Mouse (Mus musculus) right cerebral cortex, postnatal 25 days (tissue): ENCODE measurements around the gene Mvb12b.

Source experiments
- DNase-seq: peaks from one replicate; pipeline ENCODE4 v3.0.0; 2022

Mvb12b gene

GRCm38 (mm10) chr2:33884623-33885263 lies 3.0 kb downstream of the Mvb12b start:
- DNase-seq, result no peak

- no peak for DNase-seq
Measured at GRCm38 (mm10) chr2:33879223-33879622, 8.5 kb downstream of the Mvb12b start.

GRCm38 (mm10) chr2:33878437-33878836 lies 9.3 kb downstream of the Mvb12b start:
- DNase-seq, result no peak

GRCm38 (mm10) chr2:33877663-33878360 lies 9.9 kb downstream of the Mvb12b start:
- no peak for DNase-seq

DNA sequence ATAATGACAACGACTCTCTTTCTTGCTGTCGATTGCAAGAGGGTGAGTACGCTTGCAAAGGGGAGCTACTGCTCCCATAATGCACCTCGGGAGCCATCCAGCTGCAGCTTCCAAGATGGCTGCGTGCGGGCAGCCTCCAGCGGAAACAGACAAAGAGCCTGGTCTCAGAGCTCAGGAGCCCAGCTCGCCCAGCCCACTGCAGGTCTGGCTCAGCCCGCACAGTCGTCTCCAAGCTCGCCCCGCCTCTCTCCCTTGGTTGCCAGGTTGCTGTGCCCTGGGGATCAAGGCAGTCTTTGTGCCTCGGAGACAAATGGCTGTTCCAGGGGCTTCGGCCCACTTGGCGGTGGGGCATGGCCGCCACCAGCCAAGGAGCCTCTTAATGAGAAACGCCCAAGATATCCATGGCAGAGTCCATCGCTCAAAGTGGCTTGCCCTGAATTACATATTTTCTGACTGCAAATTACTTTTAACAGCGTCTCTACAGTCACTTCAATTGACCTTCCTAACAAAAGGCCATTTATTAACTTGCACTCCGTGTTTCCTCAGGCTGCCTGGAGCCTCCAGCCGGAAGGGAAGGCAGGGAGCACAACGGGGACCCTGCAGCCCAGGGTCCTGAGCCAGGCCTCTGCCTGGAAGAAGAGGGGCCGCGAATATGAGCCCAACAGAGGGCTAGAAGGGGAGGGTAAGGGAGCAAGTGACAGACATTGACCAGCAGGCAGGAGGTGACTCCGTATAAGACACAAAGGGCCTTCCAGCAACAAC lies 11.0 kb downstream of the Mvb12b start:
- DNase-seq, result peak; percentile 68

DNA sequence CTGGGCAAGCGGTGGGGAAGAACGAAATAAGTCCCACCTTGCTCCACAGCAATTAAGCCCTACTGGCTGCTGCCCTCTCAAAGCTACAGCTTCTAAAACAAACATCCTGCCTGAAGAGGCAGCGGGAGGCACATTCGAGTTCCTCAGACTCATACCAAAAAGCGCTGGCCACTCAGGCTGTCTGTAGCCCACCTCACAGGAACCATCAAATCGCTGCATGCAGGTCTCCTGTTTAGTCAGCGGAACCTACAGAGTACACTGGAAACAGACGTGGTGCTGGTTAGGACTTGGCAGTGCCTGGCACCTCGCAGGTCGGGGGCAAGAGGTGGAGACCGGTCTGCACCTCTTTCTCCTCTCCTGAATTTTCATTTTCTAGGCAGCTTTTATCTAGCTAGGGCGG lies 12.2 kb downstream of the Mvb12b start:
- no peak for DNase-seq

DNA sequence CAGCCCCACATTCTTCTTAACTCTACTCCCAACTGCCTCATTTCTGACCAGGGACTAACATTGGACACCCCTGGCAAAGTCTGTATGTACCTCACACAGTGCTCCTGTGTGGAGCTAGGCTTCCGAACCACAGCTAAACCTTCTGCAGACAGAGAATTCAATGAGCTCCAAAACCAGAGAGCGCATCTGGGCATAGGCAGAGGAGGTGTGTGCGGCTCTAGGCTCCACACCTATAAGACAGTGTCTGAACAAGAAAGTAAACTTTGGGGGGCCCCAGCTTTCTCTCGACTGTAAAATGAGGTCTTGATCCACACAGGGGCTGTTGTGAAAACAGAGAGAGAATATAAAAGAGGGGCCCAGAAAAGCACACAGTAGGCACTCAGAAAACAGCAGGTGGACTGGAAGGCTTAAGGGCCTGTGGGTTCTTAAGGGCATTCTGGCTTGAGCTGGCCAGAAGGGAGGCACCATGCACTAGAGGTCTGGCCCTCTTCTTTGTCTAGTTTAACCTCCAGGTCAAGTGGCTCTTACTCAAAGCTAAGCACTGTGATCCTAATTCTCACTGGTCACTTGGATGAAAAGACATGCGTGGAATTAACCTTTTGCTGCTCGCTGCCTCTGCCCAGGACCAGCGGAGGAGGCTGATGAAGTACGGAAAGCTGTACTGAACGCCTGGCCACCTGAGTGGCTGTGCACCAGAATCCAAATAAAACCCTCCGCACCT lies 12.7 kb downstream of the Mvb12b start:
- no peak for DNase-seq

GRCm38 (mm10) chr2:33874367-33874766 lies 13.4 kb downstream of the Mvb12b start:
- no peak for DNase-seq

GRCm38 (mm10) chr2:33873501-33873900 lies 14.2 kb downstream of the Mvb12b start:
- DNase-seq, result no peak

- no peak for DNase-seq
Measured at GRCm38 (mm10) chr2:33872841-33873271, 14.9 kb downstream of the Mvb12b start.

DNA sequence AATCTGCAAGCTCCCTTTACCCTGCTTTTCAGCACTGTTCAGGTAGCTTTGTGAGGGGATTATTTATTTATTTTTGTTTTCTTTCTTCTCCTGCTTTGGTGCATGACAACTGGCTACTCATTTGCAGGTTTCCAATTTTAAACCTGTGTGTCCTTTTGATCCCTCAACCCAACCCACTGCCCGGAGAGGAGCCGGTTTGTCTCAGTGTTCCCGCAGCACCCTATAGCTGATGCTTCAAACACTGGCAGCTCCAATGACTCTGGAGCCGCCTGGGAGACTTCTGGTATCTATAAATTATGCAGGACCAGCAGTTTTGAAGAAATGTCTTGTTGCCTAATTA lies 16.6 kb downstream of the Mvb12b start:
- DNase-seq, result no peak

GRCm38 (mm10) chr2:33870369-33871180 lies 17.2 kb downstream of the Mvb12b start:
- no peak for DNase-seq

GRCm38 (mm10) chr2:33869689-33870343 lies 17.9 kb downstream of the Mvb12b start:
- DNase-seq, result no peak

GRCm38 (mm10) chr2:33868996-33869688 lies 18.6 kb downstream of the Mvb12b start:
- no peak for DNase-seq

GRCm38 (mm10) chr2:33868322-33868721 lies 19.4 kb downstream of the Mvb12b start:
- no peak for DNase-seq

- DNase-seq, result no peak
Measured at GRCm38 (mm10) chr2:33856746-33857145, 31.0 kb downstream of the Mvb12b start.

- DNase-seq, result no peak
Measured at GRCm38 (mm10) chr2:33853011-33853976, 34.5 kb downstream of the Mvb12b start.

- DNase-seq, result no peak
Measured at GRCm38 (mm10) chr2:33847196-33847834, 40.4 kb downstream of the Mvb12b start.

GRCm38 (mm10) chr2:33846635-33847034 lies 41.1 kb downstream of the Mvb12b start:
- no peak for DNase-seq
